27 mouse cellular contexts compared by ENCODE assay signal in the genomic region with DNA sequence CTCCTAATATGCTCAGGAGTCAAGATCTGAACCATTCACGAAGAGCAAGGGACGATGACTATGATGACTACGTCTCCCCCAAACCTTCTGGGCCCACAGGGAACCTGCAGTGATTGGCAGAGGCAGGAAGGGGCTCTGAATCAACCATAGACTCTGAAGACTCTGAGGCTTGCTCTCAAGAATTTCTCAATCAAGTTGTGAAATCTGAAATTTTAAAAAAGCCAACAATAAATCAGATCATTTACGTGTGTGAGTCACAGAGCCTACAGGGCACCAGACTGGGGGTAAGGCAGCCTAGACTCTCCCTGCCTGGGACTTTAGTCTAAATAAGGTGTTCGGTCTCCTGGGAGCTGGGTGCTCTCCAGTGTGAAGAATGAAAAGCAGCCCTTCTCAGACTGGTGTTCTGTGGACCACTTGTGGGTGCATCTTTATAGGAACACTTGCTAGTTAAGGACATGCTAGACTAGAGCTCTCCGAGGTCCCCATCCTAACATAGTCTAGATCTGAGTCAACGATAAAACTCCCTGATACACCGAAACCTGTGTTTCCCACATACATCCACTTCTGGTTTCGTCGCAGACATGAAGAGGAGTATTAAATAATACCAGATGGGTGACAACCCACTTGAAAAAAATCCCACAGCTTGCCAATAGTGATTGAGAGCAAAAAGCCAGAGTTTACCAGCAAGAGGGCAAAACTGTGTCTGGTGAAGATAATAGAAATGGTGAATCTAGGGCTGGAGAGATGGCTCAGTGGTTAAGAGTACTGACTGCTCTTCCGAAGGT. TPM values are rescaled to one million over a fixed set of nuclear protein-coding genes. Genes with fewer than 3 reads are reported as not detected.
A peak's percentile ranks its signal among the peaks of the same experiment; 100 is the strongest.
DNase-seq lines count a peak whose midpoint lies in the region; ATAC-seq and TF ChIP-seq lines count a peak whose summit lies in the region.
"Had no signal": no experiment of that assay in that cellular context is flagged by ENCODE, and none has a peak within 500 bp of the region (broad histone marks: within the 10 kb centered on the region; RNA-seq: fewer than 3 reads in every experiment).

No protein-coding gene starts in this region.

- H3K9me3 ChIP-seq in CH12.LX (replicated peaks; ENCODE audit: low read length) = no peaks in the 10 kb centered on the region
- H3K9me3 ChIP-seq: embryonic facial prominence, embryonic 12.5 days; intestine, embryonic 15.5 days; limb, embryonic 13.5 days; liver, embryonic 12.5 days; stomach, embryonic 15.5 days had no signal

- dilution Hi-C loops in CH12.LX (cut with MboI; ENCODE audit: extremely low pct_ligation_motif_present, extremely low pct_unique_long_range_greater_than_20kb, low sequenced_read_pairs) = no loop called here

- no peak overlapping the region for H3K4me3 ChIP-seq in CH12.LX (replicated peaks in 1 of 3; ENCODE audit: low read depth in 2 of 3, low read length in 2 of 3, poor library complexity in 1 of 3)
- H3K4me3 ChIP-seq: embryonic facial prominence, embryonic 12.5 days; intestine, embryonic 15.5 days; left cerebral cortex, adult 2 months; limb, embryonic 13.5 days; liver, embryonic 12.5 days; stomach, embryonic 15.5 days had no signal

- H3K79me2 ChIP-seq in CH12.LX (replicated peaks; ENCODE audit: control insufficient read depth, extremely low read depth, insufficient read depth, poor library complexity, severe bottlenecking) = no peaks in the 10 kb centered on the region

- no peaks in the 10 kb centered on the region for H3K27me3 ChIP-seq in CH12.LX (replicated peaks)
- H3K27me3 ChIP-seq: embryonic facial prominence, embryonic 12.5 days; intestine, embryonic 15.5 days; limb, embryonic 13.5 days; liver, embryonic 12.5 days; stomach, embryonic 15.5 days had no signal

- no peak for ATAC-seq in inflammation-experienced regulatory T-cells, adult 6 months
- ATAC-seq: activated CD4-positive, CD25-positive, alpha-beta regulatory T cell, adult 4 months; forebrain, embryonic 16.5 days; hindbrain, embryonic 16.5 days; intestine, embryonic 15.5 days; liver, embryonic 12.5 days; liver, postnatal 0 days; midbrain, embryonic 16.5 days had no signal

- TF ChIP-seq RAD21 in CH12.LX (IDR thresholded peaks at IDR 0.05; ENCODE audit: low read depth, low read length) = no peak

- no peak overlapping the region for H3K27ac ChIP-seq in CH12.LX (ENCODE audit: insufficient read depth, low read depth)
- H3K27ac ChIP-seq: embryonic facial prominence, embryonic 12.5 days; intestine, embryonic 15.5 days; kidney, postnatal 0 days; left cerebral cortex, adult 2 months; limb, embryonic 13.5 days; liver, embryonic 12.5 days; macrophage; stomach, embryonic 15.5 days had no signal

- TF ChIP-seq CTCF in CH12.LX (conservative IDR thresholded peaks at IDR 0.05 in 1 of 2, IDR thresholded peaks at IDR 0.05 in 1 of 2; ENCODE audit: low read depth in 2 of 2, low read length in 2 of 2) = no peak

- in situ Hi-C loops in CH12.LX (cut with MboI; ENCODE audit: low pct_ligation_motif_present, low pct_unique_long_range_greater_than_20kb, low sequenced_read_pairs) = no loop called here

- TF ChIP-seq EP300 in CH12.LX (IDR thresholded peaks at IDR 0.05; ENCODE audit: low read length) = no peak

- TF ChIP-seq POLR2A in CH12.LX (IDR thresholded peaks at IDR 0.05; ENCODE audit: low read depth, low read length) = no peak

- no peak overlapping the region for H3K4me2 ChIP-seq in CH12.LX (ENCODE audit: insufficient read depth, low read depth, poor library complexity, severe bottlenecking)
- H3K4me2 ChIP-seq: embryonic facial prominence, embryonic 12.5 days; intestine, embryonic 15.5 days; limb, embryonic 13.5 days; liver, embryonic 12.5 days; stomach, embryonic 15.5 days had no signal

- peaks cover 0 to 4% of the 10 kb centered on the region in 2 experiments; a peak in 2 of 4 replicates for H3K4me1 ChIP-seq in CH12.LX (ENCODE audit: control insufficient read depth in 1 of 2, insufficient read depth in 2 of 2)
- H3K4me1 ChIP-seq: embryonic facial prominence, embryonic 12.5 days; intestine, embryonic 15.5 days; liver, embryonic 12.5 days; stomach, embryonic 15.5 days had no signal

- no peak overlapping the region for H3K9ac ChIP-seq in CH12.LX (ENCODE audit: insufficient read depth, low read depth)
- H3K9ac ChIP-seq: embryonic facial prominence, embryonic 12.5 days; intestine, embryonic 15.5 days; limb, embryonic 13.5 days; liver, embryonic 12.5 days; liver, postnatal 0 days; stomach, embryonic 15.5 days had no signal

- peak; percentile 50 to 78 for DNase-seq in adrenal gland, adult (ENCODE audit: inconsistent age in 2 of 2, low spot score in 1 of 2)
- DNase-seq in adrenal gland, postnatal 14 days = no peak
- DNase-seq in layer of hippocampus, adult 11-12 months (ENCODE audit: low spot score) = peak; percentile 15
- no peak for DNase-seq in layer of hippocampus, adult 9-10 months (ENCODE audit: low spot score)
- DNase-seq in CH12.LX (ENCODE audit: extremely low read depth) = peak; percentile 6
- peak; percentile 59 for DNase-seq in gonadal fat pad, adult 2 months (ENCODE audit: low read depth)
- DNase-seq: cerebellum, adult 11-12 months; cerebellum, adult 9-11 months; embryo, embryonic 11 days; heart, postnatal 14 days; kidney, adult 8-10 months; kidney, postnatal 4 days; liver, postnatal 0 days; right cerebral cortex, postnatal 25 days had no signal

- H3K36me3 ChIP-seq in CH12.LX (replicated peaks in 1 of 2; ENCODE audit: control insufficient read depth in 1 of 2, insufficient read depth in 1 of 2, low read length in 1 of 2) = peaks cover 29 to 93% of the 10 kb centered on the region in 2 experiments
- H3K36me3 ChIP-seq: embryonic facial prominence, embryonic 12.5 days; intestine, embryonic 15.5 days; stomach, embryonic 15.5 days had no signal

TF ChIP-seq in CH12.LX, 34 proteins besides CTCF, POLR2A, EP300 and RAD21:
- no peak for TF ChIP-seq TBP (conservative IDR thresholded peaks at IDR 0.05; ENCODE audit: low read depth, low read length)
- no peak for TF ChIP-seq MAFK (IDR thresholded peaks at IDR 0.05; ENCODE audit: insufficient replicate concordance, low read length)
- no peak for TF ChIP-seq UBTF (IDR thresholded peaks at IDR 0.05; ENCODE audit: low read depth, low read length)
- TF ChIP-seq KAT2A (IDR thresholded peaks at IDR 0.05; ENCODE audit: insufficient replicate concordance, low read length) = no peak
- TF ChIP-seq MXI1 (IDR thresholded peaks at IDR 0.05; ENCODE audit: low read depth, low read length) = no peak
- TF ChIP-seq ZNF384 (IDR thresholded peaks at IDR 0.05; ENCODE audit: low read depth, low read length) = no peak
- TF ChIP-seq JUND (conservative IDR thresholded peaks at IDR 0.05; ENCODE audit: low read depth, low read length) = no peak
- TF ChIP-seq NELFE (IDR thresholded peaks at IDR 0.05; ENCODE audit: low read depth, low read length) = no peak

RNA-seq across cellular contexts. Expression of a gene that starts 56.7 kb away (rescaled TPM):
- total RNA-seq in adrenal gland, postnatal 14 days (2021) = 109 and 122 TPM in 2 replicates
- total RNA-seq in CH12.LX (2012; rRNA removed) (46.9 and 50.9 TPM in 2 replicates), CH12.LX (2014; rRNA removed) (48.1 and 50.0 TPM in 2 replicates)
- polyA plus RNA-seq in CH12.LX (2012; ENCODE audit: insufficient read length, low read depth) = 95.0 and 99.3 TPM in 2 replicates
- polyA plus RNA-seq in gonadal fat pad, adult 2 months (2012; rRNA removed) = 38.8 and 42.2 TPM in 2 replicates
- polyA plus RNA-seq in inflammation-experienced regulatory T-cells, adult 6 months (2017; shearing (Covaris generic)) = 10 to 100 TPM; 52.2 to 85.6 (median 76.6) TPM

Comparison
In these comparisons a context has a peak if more than half of its experiments do, and no peak if none do; other contexts are left out.
1. DNase-seq: peak in adrenal gland, adult (2 of 2), layer of hippocampus, adult 11-12 months (single experiment), CH12.LX (single experiment) and gonadal fat pad, adult 2 months (single experiment); none in adrenal gland, postnatal 14 days (single experiment) and layer of hippocampus, adult 9-10 months (single experiment).